Mouse (Mus musculus): Measurements from ENCODE around the gene Tpsb2. TPM values are rescaled to one million over a fixed set of nuclear protein-coding genes. Genes with fewer than 3 reads are reported as not detected.

The Tpsb2 gene
- not detected in 2 replicates for polyA plus RNA-seq (2015; fragmentation: Nextera tagmentation; extraction: Ambion mirVana)

GRCm38 (mm10) chr17:25366005-25366404, at the start of gene Tpsb2:
Gene Tpsb2, plus strand, starts transcription at chr17:25366305.
- Histone ChIP-seq H3K27ac (no peak within 1 kb of the TSS), H3K4me1 (no peaks in the 10 kb centered on the region), H3K4me2 (no peak within 1 kb of the TSS), H3K27me3 (no peaks in the 10 kb centered on the region), H3K36me3 (ENCODE audit: poor library complexity, severe bottlenecking) (no peaks in the 10 kb centered on the region), H3K9ac (no peak within 1 kb of the TSS), H3K9me3 (replicated peaks) (no peaks in the 10 kb centered on the region), H3K4me3 (no peak within 1 kb of the TSS)
- ATAC-seq = no peak
- WGBS = 88% methylated on average over 2 of the region's 2 CpGs

GRCm38 (mm10) chr17:25318354-25318753, 47.8 kb upstream of the Tpsb2 start, which contains the start of gene Prss29:
Gene Prss29, plus strand, starts transcription at chr17:25318654.
- no peak for ATAC-seq
- no peaks in the 10 kb centered on the region for H3K36me3 ChIP-seq (ENCODE audit: poor library complexity, severe bottlenecking)
- no peak within 1 kb of the TSS for H3K4me2 ChIP-seq
- H3K9ac ChIP-seq = no peak within 1 kb of the TSS
- no peaks in the 10 kb centered on the region for H3K4me1 ChIP-seq
- H3K27ac ChIP-seq = no peak within 1 kb of the TSS
- 79% methylated on average over 5 of the region's 5 CpGs for WGBS
- no peak within 1 kb of the TSS for H3K4me3 ChIP-seq
- no peaks in the 10 kb centered on the region for H3K9me3 ChIP-seq (replicated peaks)
- H3K27me3 ChIP-seq = no peaks in the 10 kb centered on the region

- WGBS = 92% methylated on average over 8 of the region's 8 CpGs
- no peak for ATAC-seq
- no peak overlapping the region for H3K9ac ChIP-seq
Observed at GRCm38 (mm10) chr17:25320819-25321218, 45.3 kb upstream of the Tpsb2 start.

GRCm38 (mm10) chr17:25322930-25323329, 43.2 kb upstream of the Tpsb2 start:
- H3K27me3 ChIP-seq = no peaks in the 10 kb centered on the region
- H3K36me3 ChIP-seq (ENCODE audit: poor library complexity, severe bottlenecking) = no peaks in the 10 kb centered on the region
- H3K4me1 ChIP-seq = no peaks in the 10 kb centered on the region
- H3K4me3 ChIP-seq = no peak overlapping the region
- H3K9ac ChIP-seq = no peak overlapping the region
- no peak for ATAC-seq
- WGBS = 16% methylated on average over 2 of the region's 2 CpGs
- no peak overlapping the region for H3K4me2 ChIP-seq
- H3K27ac ChIP-seq = no peak overlapping the region
- no peaks in the 10 kb centered on the region for H3K9me3 ChIP-seq (replicated peaks)

More at GRCm38 (mm10) chr17:25320819-25321218, 45.3 kb upstream of the Tpsb2 start:
- no peaks in the 10 kb centered on the region for H3K4me1 ChIP-seq
- H3K4me2 ChIP-seq = no peak overlapping the region
- H3K9me3 ChIP-seq (replicated peaks) = no peaks in the 10 kb centered on the region
- H3K27ac ChIP-seq = no peak overlapping the region
- H3K4me3 ChIP-seq = no peak overlapping the region
- H3K27me3 ChIP-seq = no peaks in the 10 kb centered on the region
- no peaks in the 10 kb centered on the region for H3K36me3 ChIP-seq (ENCODE audit: poor library complexity, severe bottlenecking)

GRCm38 (mm10) chr17:25332321-25332720, 33.8 kb upstream of the Tpsb2 start:
- Histone ChIP-seq H3K4me1 (no peaks in the 10 kb centered on the region), H3K27me3 (peaks cover 33% of the 10 kb centered on the region), H3K9ac (no peak overlapping the region), H3K4me3 (no peak overlapping the region), H3K9me3 (replicated peaks) (no peaks in the 10 kb centered on the region), H3K27ac (no peak overlapping the region), H3K4me2 (no peak overlapping the region), H3K36me3 (ENCODE audit: poor library complexity, severe bottlenecking) (no peaks in the 10 kb centered on the region)
- WGBS = 85% methylated on average over 9 of the region's 9 CpGs
- no peak for ATAC-seq

GRCm38 (mm10) chr17:25333943-25334342, 32.2 kb upstream of the Tpsb2 start:
- no peaks in the 10 kb centered on the region for H3K9me3 ChIP-seq (replicated peaks)
- no peak overlapping the region for H3K9ac ChIP-seq
- H3K4me3 ChIP-seq = no peak overlapping the region
- H3K4me1 ChIP-seq = no peaks in the 10 kb centered on the region
- peaks cover 30% of the 10 kb centered on the region for H3K27me3 ChIP-seq
- WGBS = 3% methylated on average over 8 of the region's 8 CpGs
- H3K27ac ChIP-seq = no peak overlapping the region
- no peaks in the 10 kb centered on the region for H3K36me3 ChIP-seq (ENCODE audit: poor library complexity, severe bottlenecking)
- H3K4me2 ChIP-seq = no peak overlapping the region
- no peak for ATAC-seq

GRCm38 (mm10) chr17:25338218-25338617, 27.9 kb upstream of the Tpsb2 start:
- Histone ChIP-seq H3K4me1 (no peaks in the 10 kb centered on the region), H3K9ac (no peak overlapping the region), H3K27ac (no peak overlapping the region), H3K4me2 (no peak overlapping the region), H3K9me3 (replicated peaks) (no peaks in the 10 kb centered on the region), H3K27me3 (peaks cover 13% of the 10 kb centered on the region; the same call in 1 of the 2 replicates), H3K36me3 (ENCODE audit: poor library complexity, severe bottlenecking) (no peaks in the 10 kb centered on the region), H3K4me3 (no peak overlapping the region)
- WGBS = 84% methylated on average over 4 of the region's 4 CpGs
- ATAC-seq = no peak

- Histone ChIP-seq H3K4me3 (no peak overlapping the region), H3K36me3 (ENCODE audit: poor library complexity, severe bottlenecking) (no peaks in the 10 kb centered on the region), H3K4me2 (no peak overlapping the region), H3K27me3 (peaks cover 3% of the 10 kb centered on the region; the same call in 1 of the 2 replicates), H3K4me1 (no peaks in the 10 kb centered on the region), H3K9me3 (replicated peaks) (no peaks in the 10 kb centered on the region), H3K9ac (no peak overlapping the region), H3K27ac (no peak overlapping the region)
- WGBS = 84% methylated on average over 6 of the region's 6 CpGs
- no peak for ATAC-seq
Observed at GRCm38 (mm10) chr17:25340003-25340402, 26.1 kb upstream of the Tpsb2 start.

- no peaks in the 10 kb centered on the region for H3K4me1 ChIP-seq
Observed at GRCm38 (mm10) chr17:25341490-25341889, 24.6 kb upstream of the Tpsb2 start.

GRCm38 (mm10) chr17:25345462-25345861, 20.6 kb upstream of the Tpsb2 start, which contains the start of gene Tpsab1:
Gene Tpsab1, minus strand, starts transcription at chr17:25345562.
- Histone ChIP-seq H3K4me3 (no peak within 1 kb of the TSS), H3K27ac (no peak within 1 kb of the TSS), H3K4me1 (no peaks in the 10 kb centered on the region), H3K9me3 (replicated peaks) (no peaks in the 10 kb centered on the region), H3K4me2 (no peak within 1 kb of the TSS), H3K27me3 (0 out of 2 replicates have a peak, but pooled peaks cover 4% of the 10 kb centered on the region), H3K36me3 (ENCODE audit: poor library complexity, severe bottlenecking) (no peaks in the 10 kb centered on the region), H3K9ac (no peak within 1 kb of the TSS)
- no peak for ATAC-seq
- 92% methylated on average over 4 of the region's 4 CpGs for WGBS

More at GRCm38 (mm10) chr17:25341490-25341889, 24.6 kb upstream of the Tpsb2 start:
- WGBS = 65% methylated on average over 3 of the region's 3 CpGs
- Histone ChIP-seq H3K4me2 (no peak overlapping the region), H3K4me3 (no peak overlapping the region), H3K9ac (no peak overlapping the region), H3K9me3 (replicated peaks) (no peaks in the 10 kb centered on the region), H3K27ac (no peak overlapping the region), H3K27me3 (no peaks in the 10 kb centered on the region), H3K36me3 (ENCODE audit: poor library complexity, severe bottlenecking) (no peaks in the 10 kb centered on the region)
- no peak for ATAC-seq

GRCm38 (mm10) chr17:25361291-25361690, 4.8 kb upstream of the Tpsb2 start:
- Histone ChIP-seq H3K36me3 (ENCODE audit: poor library complexity, severe bottlenecking) (no peaks in the 10 kb centered on the region), H3K27me3 (peaks cover 3% of the 10 kb centered on the region; the same call in 1 of the 2 replicates), H3K4me2 (no peak overlapping the region), H3K9ac (no peak overlapping the region), H3K4me1 (no peaks in the 10 kb centered on the region), H3K27ac (no peak overlapping the region), H3K4me3 (no peak overlapping the region), H3K9me3 (replicated peaks) (no peaks in the 10 kb centered on the region)
- no peak for ATAC-seq
- WGBS = 72% methylated on average over 2 of the region's 2 CpGs

GRCm38 (mm10) chr17:25363726-25364125, 2.4 kb upstream of the Tpsb2 start:
- H3K4me3 ChIP-seq = no peak overlapping the region
- H3K27me3 ChIP-seq = peaks cover 3% of the 10 kb centered on the region; the same call in 1 of the 2 replicates
- H3K4me2 ChIP-seq = no peak overlapping the region
- H3K4me1 ChIP-seq = no peaks in the 10 kb centered on the region
- H3K9ac ChIP-seq = no peak overlapping the region
- H3K36me3 ChIP-seq (ENCODE audit: poor library complexity, severe bottlenecking) = no peaks in the 10 kb centered on the region
- no peaks in the 10 kb centered on the region for H3K9me3 ChIP-seq (replicated peaks)
- no peak for ATAC-seq
- WGBS = 4% methylated on average over 1 of the region's 1 CpGs
- H3K27ac ChIP-seq = no peak overlapping the region

- Histone ChIP-seq H3K27me3 (0 out of 2 replicates have a peak, but pooled peaks cover 12% of the 10 kb centered on the region), H3K9me3 (replicated peaks) (no peaks in the 10 kb centered on the region), H3K9ac (no peak within 1 kb of the TSS), H3K4me1 (no peaks in the 10 kb centered on the region), H3K4me3 (no peak within 1 kb of the TSS), H3K27ac (no peak within 1 kb of the TSS), H3K4me2 (no peak within 1 kb of the TSS), H3K36me3 (ENCODE audit: poor library complexity, severe bottlenecking) (no peaks in the 10 kb centered on the region)
- 77% methylated on average over 3 of the region's 3 CpGs for WGBS
- no peak for ATAC-seq
Observed at GRCm38 (mm10) chr17:25368973-25369372, 2.9 kb downstream of the Tpsb2 start, which contains the start of gene Tpsg1. Gene Tpsg1, plus strand, starts transcription at chr17:25369273.

All from forebrain, embryonic 13.5 days (tissue).